Mouse (Mus musculus) G1E-ER4 (cell line): ENCODE measurements around the gene Ecm2. TPM values are rescaled to one million over a fixed set of nuclear protein-coding genes. Genes with fewer than 3 reads are reported as not detected.

ENCODE experiments used
- GATA1 ChIP-seq: IDR thresholded peaks from one replicate; pipeline ENCODE4 v1.8.0; 2012; ENCODE audit warnings: low read length, inconsistent platforms
- polyA plus RNA-seq: library from polyadenylated mRNA; stranded (reverse); fragments of >175 nt; gene quantifications from 2 replicates; pipeline ENCODE4 v1.2.3, GENCODE M21; 2012

Gene Ecm2
- polyA plus RNA-seq, 1 experiment: 0.01 TPM

- TF ChIP-seq GATA1: no peak
Observed at GRCm38 (mm10) chr13:49480551-49480950, 24.1 kb upstream of the Ecm2 start.

- no peak for TF ChIP-seq GATA1
Observed at GRCm38 (mm10) chr13:49485388-49485787, 19.2 kb upstream of the Ecm2 start.

DNA sequence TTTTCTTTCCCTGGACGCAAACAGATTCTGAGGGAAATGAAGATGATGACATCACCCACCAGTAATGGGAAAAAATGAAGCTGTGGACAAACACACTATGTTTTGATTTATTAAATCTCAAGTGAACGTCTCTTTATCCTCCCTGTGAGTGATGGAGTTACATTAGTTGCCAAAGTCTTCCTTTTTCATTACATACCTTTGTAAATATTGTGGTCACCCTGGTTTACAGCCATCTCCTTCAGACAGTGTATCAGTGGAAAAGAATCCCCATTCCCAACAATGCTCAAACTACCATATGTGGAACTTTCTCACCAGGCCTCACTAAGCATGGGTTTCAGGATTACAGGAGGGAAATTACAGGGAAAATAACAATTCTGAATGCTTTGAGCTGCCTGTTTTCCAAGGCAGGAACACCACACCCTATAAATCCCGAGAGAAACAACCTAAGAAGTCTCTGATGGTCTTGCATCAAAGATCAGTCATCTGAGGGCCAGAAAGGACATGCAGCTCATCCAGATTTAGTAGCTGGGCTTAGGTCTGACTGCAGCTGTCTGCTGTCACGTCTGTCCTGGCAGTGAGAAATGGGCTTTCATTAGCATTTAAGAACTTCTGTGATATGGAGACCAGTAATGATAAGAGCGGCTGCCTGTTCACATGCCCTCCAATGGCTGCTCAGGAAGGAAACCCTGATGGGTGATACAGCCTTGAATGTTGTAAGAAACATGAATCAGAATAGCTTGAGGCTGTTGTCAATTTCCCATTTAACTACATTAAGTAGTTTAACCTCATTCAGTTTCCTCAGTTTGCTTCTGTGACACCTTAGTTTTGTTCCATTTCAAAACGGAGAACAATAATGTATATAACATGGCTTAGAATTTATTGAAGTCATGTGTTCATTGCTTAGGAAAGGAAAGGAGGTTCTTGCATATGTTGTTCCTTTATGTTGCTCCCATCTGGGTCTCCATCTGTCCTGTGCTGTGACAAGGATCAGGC, 11.9 kb upstream of the Ecm2 start, which contains the start of gene Tes3-ps:
Gene Tes3-ps (plus strand): TSS at position 943 of the 993 bp plus-strand sequence.
- TF ChIP-seq GATA1: no peak

DNA sequence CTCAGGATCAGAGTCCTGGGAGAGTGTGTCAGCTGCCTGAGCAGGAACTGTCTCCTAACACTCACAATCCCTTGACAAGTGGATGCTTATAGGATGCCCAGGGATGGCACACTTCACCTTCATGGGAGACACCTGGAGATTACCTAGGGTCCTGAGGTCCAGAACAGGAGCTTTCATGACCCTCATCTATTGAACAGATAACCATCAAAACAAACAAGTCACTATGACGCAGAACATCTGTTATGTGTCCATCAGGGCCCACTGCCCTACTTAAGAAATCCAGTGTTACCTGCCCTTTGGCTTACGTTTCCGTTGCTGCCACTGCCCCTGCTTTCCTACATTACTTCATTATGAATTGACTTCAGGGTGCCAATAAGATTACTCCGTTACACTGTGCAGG, 1.2 kb downstream of the Ecm2 start:
- TF ChIP-seq GATA1: no peak

- no peak for TF ChIP-seq GATA1
Observed at GRCm38 (mm10) chr13:49507176-49507575, 2.6 kb downstream of the Ecm2 start.

DNA sequence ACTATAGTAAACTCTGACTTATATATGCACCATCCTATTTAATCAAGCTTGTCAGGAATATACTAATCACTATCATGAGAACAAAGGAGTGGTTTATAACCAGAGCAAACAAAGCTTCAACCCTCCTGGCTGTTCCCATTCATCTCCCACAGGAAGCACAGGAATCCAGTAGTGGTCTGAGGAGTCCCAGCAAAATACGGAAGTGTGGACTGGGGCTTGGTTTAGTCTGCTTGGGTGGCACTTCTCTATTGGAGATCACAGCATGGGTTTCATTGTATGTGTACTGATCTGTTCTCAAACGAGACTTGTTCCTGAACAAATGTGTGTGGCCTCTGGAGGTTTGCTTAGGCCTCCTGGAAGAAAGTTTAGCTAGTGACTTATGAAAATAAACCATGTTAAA, 14.2 kb downstream of the Ecm2 start:
- TF ChIP-seq GATA1: no peak

GRCm38 (mm10) chr13:49526235-49526634, 21.6 kb downstream of the Ecm2 start:
- no peak for TF ChIP-seq GATA1

DNA sequence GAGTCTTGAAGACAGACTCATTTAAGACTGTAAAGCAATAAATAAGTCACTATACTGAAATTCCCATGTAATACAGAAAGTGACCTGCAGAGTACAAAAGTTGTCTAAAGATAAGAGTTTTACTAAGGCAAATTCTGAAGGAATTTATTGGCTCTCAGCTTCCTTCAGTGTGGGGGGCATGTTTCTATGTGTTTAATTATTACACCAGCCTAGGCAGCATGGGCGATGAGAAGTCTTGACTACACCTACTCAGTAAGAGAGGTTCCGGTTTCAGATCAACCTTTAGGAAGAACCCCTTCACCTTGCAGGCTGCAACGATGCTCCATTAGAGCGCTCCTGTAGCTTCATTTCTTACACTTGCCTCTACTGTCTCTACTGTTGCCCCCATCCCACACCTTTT, 26.0 kb downstream of the Ecm2 start:
- TF ChIP-seq GATA1: no peak

DNA sequence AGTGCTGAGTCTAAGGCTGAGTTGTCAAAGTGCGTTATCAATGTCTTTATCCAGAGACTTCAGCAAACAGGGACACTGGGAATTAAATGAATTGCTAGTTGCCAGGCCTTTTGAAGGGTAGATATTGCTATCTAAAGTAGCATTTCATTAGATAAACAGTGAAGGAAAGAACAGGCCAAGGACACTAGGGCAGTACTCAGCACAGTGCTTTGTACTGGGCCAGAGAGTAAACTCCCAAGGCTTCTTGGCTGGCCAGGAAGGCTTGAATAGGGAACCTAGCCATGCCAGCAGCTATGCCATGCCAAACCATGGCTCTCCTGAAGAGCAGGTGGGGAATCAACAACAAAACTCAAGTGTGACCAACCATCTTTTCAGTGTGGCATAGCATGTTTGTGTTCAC, 32.3 kb downstream of the Ecm2 start:
- no peak for TF ChIP-seq GATA1

GRCm38 (mm10) chr13:49538693-49539092, 34.1 kb downstream of the Ecm2 start:
- no peak for TF ChIP-seq GATA1

- no peak for TF ChIP-seq GATA1
Observed at GRCm38 (mm10) chr13:49544279-49544678, 39.7 kb downstream of the Ecm2 start, which contains the start of gene Aspn. Gene Aspn (plus strand): TSS chr13:49544443.

GRCm38 (mm10) chr13:49545646-49546045, 41.0 kb downstream of the Ecm2 start:
- TF ChIP-seq GATA1: no peak

GRCm38 (mm10) chr13:49546517-49546916, 41.9 kb downstream of the Ecm2 start:
- no peak for TF ChIP-seq GATA1

DNA sequence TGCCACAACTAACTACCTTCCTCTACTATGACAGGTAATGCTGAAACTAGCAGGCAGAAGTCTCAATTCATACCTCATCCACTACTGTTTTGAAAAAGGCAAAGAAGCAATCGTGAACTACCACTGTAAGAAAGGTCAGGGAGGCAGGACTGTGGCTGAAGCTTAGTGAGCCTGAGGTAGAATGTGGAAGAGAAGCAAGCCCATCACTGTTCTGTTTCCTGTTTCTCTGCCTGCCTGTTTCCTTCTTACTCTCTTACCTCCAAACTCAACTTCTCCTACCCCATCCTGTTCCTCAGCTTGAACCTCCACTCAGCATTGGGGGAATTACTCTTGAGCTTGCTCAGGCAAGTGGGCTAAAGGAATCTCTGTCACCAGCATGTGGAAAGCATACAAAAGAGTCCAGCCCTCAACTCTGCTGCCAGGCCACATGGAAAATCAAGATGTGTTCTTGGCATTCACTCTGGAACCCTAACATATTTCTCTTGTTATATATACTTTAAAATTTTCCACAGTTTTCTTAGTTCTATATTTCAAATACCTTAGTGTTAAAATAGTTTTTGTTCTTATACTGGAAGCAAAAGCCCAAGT, 43.0 kb downstream of the Ecm2 start:
- TF ChIP-seq GATA1: no peak

- TF ChIP-seq GATA1: no peak
Observed at GRCm38 (mm10) chr13:49549616-49550015, 45.0 kb downstream of the Ecm2 start.

DNA sequence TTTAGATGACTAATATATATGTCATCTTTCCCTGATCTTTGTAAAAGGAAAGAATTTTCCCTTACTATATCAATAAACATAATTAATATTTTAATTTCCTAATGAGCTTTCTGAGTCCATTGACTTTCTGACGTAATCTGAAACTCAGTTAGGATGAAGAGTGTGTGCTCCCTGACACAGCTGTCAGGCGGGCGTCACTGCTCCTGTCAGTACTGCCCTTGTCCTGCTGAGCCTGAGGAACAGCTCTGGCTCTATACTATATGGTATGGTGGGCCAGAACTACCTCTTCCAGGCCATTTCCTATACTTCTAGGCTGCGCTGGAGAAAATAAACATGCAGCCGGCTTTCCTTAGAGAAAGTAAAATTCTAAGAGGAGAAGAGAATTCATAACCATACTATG, 49.9 kb downstream of the Ecm2 start:
- no peak for TF ChIP-seq GATA1

- no peak for TF ChIP-seq GATA1
Observed at GRCm38 (mm10) chr13:49556203-49556602, 51.6 kb downstream of the Ecm2 start.
